Mouse (Mus musculus) stomach, embryonic 15.5 days (tissue): Measurements from ENCODE around the gene Dicer1. TPM values are rescaled to one million over a fixed set of nuclear protein-coding genes. Genes with fewer than 3 reads are reported as not detected.

ENCODE experiments used
- ATAC-seq: fragments of 200-750 bp; cut with Nextera tagmentation; 2 replicates; pipeline ENCODE4 v1.8.0; 2017; ENCODE audit warnings: low read depth, moderate number of reproducible peaks, moderate TSS enrichment; ENCODE audit not compliant: insufficient read depth, low FRiP score
- H3K27ac ChIP-seq: fragments of 300-500 bp; sonication (generic); 2 replicates; pipeline ENCODE4 v1.5.1; 2015; ENCODE audit warnings: mild to moderate bottlenecking, inconsistent platforms
- H3K27me3 ChIP-seq: fragments of 300-500 bp; sonication (generic); replicated peaks from 2 replicates; pipeline ENCODE4 v1.6.1; 2015; ENCODE audit warnings: inconsistent platforms
- H3K36me3 ChIP-seq: fragments of 300-500 bp; sonication (generic); 2 replicates; pipeline ENCODE4 v1.6.1; 2015; ENCODE audit warnings: inconsistent platforms
- H3K4me1 ChIP-seq: fragments of 300-500 bp; sonication (generic); 2 replicates; pipeline ENCODE4 v1.6.1; 2015; ENCODE audit warnings: inconsistent platforms
- H3K4me2 ChIP-seq: fragments of 300-500 bp; sonication (generic); 2 replicates; pipeline ENCODE4 v1.6.1; 2015; ENCODE audit warnings: mild to moderate bottlenecking, inconsistent platforms
- H3K4me3 ChIP-seq: fragments of 300-500 bp; sonication (generic); replicated peaks from 2 replicates; pipeline ENCODE4 v1.5.1; 2015; ENCODE audit warnings: inconsistent platforms
- H3K9ac ChIP-seq: fragments of 300-500 bp; sonication (generic); 2 replicates; pipeline ENCODE4 v1.6.1; 2015; ENCODE audit warnings: inconsistent platforms
- H3K9me3 ChIP-seq: fragments of 300-500 bp; sonication (generic); 2 replicates; pipeline ENCODE4 v1.6.1; 2016; ENCODE audit warnings: inconsistent platforms
- WGBS: fragments of 180-500 bp; shearing (Covaris S2); methylation state at CpG from one replicate; pipeline ENCODE4 v1.1.7; 2015; 5-methylcytosine and 5-hydroxymethylcytosine counted together
- polyA plus RNA-seq: library from polyadenylated mRNA; unstranded; fragments of >200 nt; fragmentation: Nextera tagmentation; extraction: Ambion mirVana; gene quantifications from 2 replicates; pipeline ENCODE4 v1.2.1, GENCODE M21; 2015

Dicer1 gene
- polyA plus RNA-seq, 1 experiment from 2014 or later: 31.4 TPM

GRCm38 (mm10) chr12:104672406-104672805 lies 79.3 kb downstream of the Dicer1 start:
- no peak for ATAC-seq
- Histone ChIP-seq H3K9me3 (no peaks in the 10 kb centered on the region), H3K27me3 (no peaks in the 10 kb centered on the region), H3K36me3 (no peaks in the 10 kb centered on the region), H3K4me2 (no peak overlapping the region), H3K4me1 (no peaks in the 10 kb centered on the region; the same call in 1 of the 2 replicates), H3K27ac (no peak overlapping the region), H3K4me3 (no peak overlapping the region), H3K9ac (no peak overlapping the region)
- WGBS: 63% methylated on average over 10 of the region's 10 CpGs

GRCm38 (mm10) chr12:104667846-104668245 lies 83.9 kb downstream of the Dicer1 start:
- H3K4me3 ChIP-seq: no peak overlapping the region
- no peak overlapping the region for H3K27ac ChIP-seq
- no peak overlapping the region for H3K9ac ChIP-seq
- no peak overlapping the region for H3K4me2 ChIP-seq
- WGBS: 76% methylated on average over 7 of the region's 7 CpGs
- H3K27me3 ChIP-seq: no peaks in the 10 kb centered on the region
- H3K4me1 ChIP-seq: no peaks in the 10 kb centered on the region
- no peaks in the 10 kb centered on the region for H3K36me3 ChIP-seq
- no peaks in the 10 kb centered on the region for H3K9me3 ChIP-seq
- no peak for ATAC-seq

GRCm38 (mm10) chr12:104665951-104666350 lies 85.8 kb downstream of the Dicer1 start:
- 60% methylated on average over 6 of the region's 6 CpGs for WGBS
- no peaks in the 10 kb centered on the region for H3K27me3 ChIP-seq

GRCm38 (mm10) chr12:104665521-104665920 lies 86.2 kb downstream of the Dicer1 start:
- H3K4me3 ChIP-seq: no peak overlapping the region
- H3K9ac ChIP-seq: no peak overlapping the region
- no peaks in the 10 kb centered on the region for H3K4me1 ChIP-seq
- no peak overlapping the region for H3K27ac ChIP-seq
- ATAC-seq: no peak
- no peak overlapping the region for H3K4me2 ChIP-seq
- H3K36me3 ChIP-seq: no peaks in the 10 kb centered on the region
- WGBS: 63% methylated on average over 9 of the region's 9 CpGs
- no peaks in the 10 kb centered on the region for H3K9me3 ChIP-seq
- no peaks in the 10 kb centered on the region for H3K27me3 ChIP-seq

More at GRCm38 (mm10) chr12:104665951-104666350, 85.8 kb downstream of the Dicer1 start:
- Histone ChIP-seq H3K9me3 (no peaks in the 10 kb centered on the region), H3K9ac (no peak overlapping the region), H3K4me1 (no peaks in the 10 kb centered on the region), H3K27ac (no peak overlapping the region), H3K4me2 (no peak overlapping the region), H3K4me3 (no peak overlapping the region), H3K36me3 (no peaks in the 10 kb centered on the region)
- ATAC-seq: no peak

GRCm38 (mm10) chr12:104656146-104656545 lies 95.6 kb downstream of the Dicer1 start:
- ATAC-seq: no peak
- no peak overlapping the region for H3K9ac ChIP-seq
- H3K36me3 ChIP-seq: no peaks in the 10 kb centered on the region
- H3K9me3 ChIP-seq: no peaks in the 10 kb centered on the region
- H3K4me2 ChIP-seq: no peak overlapping the region
- no peaks in the 10 kb centered on the region for H3K4me1 ChIP-seq
- no peaks in the 10 kb centered on the region for H3K27me3 ChIP-seq
- 90% methylated on average over 2 of the region's 2 CpGs for WGBS
- H3K4me3 ChIP-seq: no peak overlapping the region
- H3K27ac ChIP-seq: no peak overlapping the region

GRCm38 (mm10) chr12:104655006-104655405 lies 96.7 kb downstream of the Dicer1 start:
- H3K36me3 ChIP-seq: no peaks in the 10 kb centered on the region
- ATAC-seq: no peak
- WGBS: 53% methylated on average over 1 of the region's 1 CpGs
- no peaks in the 10 kb centered on the region for H3K9me3 ChIP-seq
- H3K27ac ChIP-seq: no peak overlapping the region
- H3K4me3 ChIP-seq: no peak overlapping the region
- no peak overlapping the region for H3K9ac ChIP-seq
- no peaks in the 10 kb centered on the region for H3K27me3 ChIP-seq
- H3K4me2 ChIP-seq: no peak overlapping the region
- H3K4me1 ChIP-seq: no peaks in the 10 kb centered on the region

- Histone ChIP-seq H3K4me1 (no peaks in the 10 kb centered on the region), H3K9me3 (no peaks in the 10 kb centered on the region), H3K27ac (no peak overlapping the region), H3K4me2 (no peak overlapping the region), H3K4me3 (no peak overlapping the region), H3K36me3 (no peaks in the 10 kb centered on the region), H3K9ac (no peak overlapping the region), H3K27me3 (no peaks in the 10 kb centered on the region)
- no peak for ATAC-seq
- WGBS: 36% methylated on average over 6 of the region's 6 CpGs
Measured at GRCm38 (mm10) chr12:104652021-104652420, 99.7 kb downstream of the Dicer1 start.

- Histone ChIP-seq H3K27me3 (no peaks in the 10 kb centered on the region), H3K4me1 (no peaks in the 10 kb centered on the region), H3K4me3 (no peak overlapping the region), H3K4me2 (no peak overlapping the region), H3K9ac (no peak overlapping the region), H3K27ac (no peak overlapping the region), H3K9me3 (no peaks in the 10 kb centered on the region), H3K36me3 (no peaks in the 10 kb centered on the region)
- WGBS: 35% methylated on average over 6 of the region's 6 CpGs
- no peak for ATAC-seq
Measured at GRCm38 (mm10) chr12:104651269-104651668, 100.5 kb downstream of the Dicer1 start.

GRCm38 (mm10) chr12:104650510-104651260 lies 101.1 kb downstream of the Dicer1 start:
- ATAC-seq: no peak
- Histone ChIP-seq H3K36me3 (no peaks in the 10 kb centered on the region), H3K9ac (no peak overlapping the region), H3K27me3 (no peaks in the 10 kb centered on the region), H3K9me3 (no peaks in the 10 kb centered on the region), H3K4me1 (no peaks in the 10 kb centered on the region), H3K4me3 (no peak overlapping the region), H3K4me2 (no peak overlapping the region), H3K27ac (no peak overlapping the region)
- 58% methylated on average over 14 of the region's 14 CpGs for WGBS

GRCm38 (mm10) chr12:104648366-104648765 lies 103.4 kb downstream of the Dicer1 start:
- no peak for ATAC-seq
- no peaks in the 10 kb centered on the region for H3K9me3 ChIP-seq
- H3K27me3 ChIP-seq: no peaks in the 10 kb centered on the region
- no peak overlapping the region for H3K9ac ChIP-seq
- H3K27ac ChIP-seq: no peak overlapping the region
- H3K4me2 ChIP-seq: no peak overlapping the region
- H3K4me1 ChIP-seq: no peaks in the 10 kb centered on the region
- 82% methylated on average over 6 of the region's 6 CpGs for WGBS
- H3K4me3 ChIP-seq: no peak overlapping the region
- H3K36me3 ChIP-seq: no peaks in the 10 kb centered on the region

- ATAC-seq: no peak
- no peak overlapping the region for H3K9ac ChIP-seq
- 33% methylated on average over 7 of the region's 7 CpGs for WGBS
- no peak overlapping the region for H3K27ac ChIP-seq
- no peak overlapping the region for H3K4me3 ChIP-seq
- no peaks in the 10 kb centered on the region for H3K9me3 ChIP-seq
- no peak overlapping the region for H3K4me2 ChIP-seq
- no peaks in the 10 kb centered on the region for H3K4me1 ChIP-seq
- H3K36me3 ChIP-seq: no peaks in the 10 kb centered on the region
- no peaks in the 10 kb centered on the region for H3K27me3 ChIP-seq
Measured at GRCm38 (mm10) chr12:104642337-104642736, 109.4 kb downstream of the Dicer1 start.

- Histone ChIP-seq H3K27ac (no peak overlapping the region), H3K9me3 (no peaks in the 10 kb centered on the region), H3K27me3 (0 out of 2 replicates have a peak, but pooled peaks cover 3% of the 10 kb centered on the region), H3K4me2 (no peak overlapping the region), H3K4me1 (no peaks in the 10 kb centered on the region), H3K4me3 (no peak overlapping the region), H3K9ac (no peak overlapping the region), H3K36me3 (no peaks in the 10 kb centered on the region)
- ATAC-seq: no peak
- WGBS: 88% methylated on average over 1 of the region's 1 CpGs
Measured at GRCm38 (mm10) chr12:104640934-104641333, 110.8 kb downstream of the Dicer1 start.
